Mouse (Mus musculus): Measurements from ENCODE around the gene Grin2b.

DNA sequence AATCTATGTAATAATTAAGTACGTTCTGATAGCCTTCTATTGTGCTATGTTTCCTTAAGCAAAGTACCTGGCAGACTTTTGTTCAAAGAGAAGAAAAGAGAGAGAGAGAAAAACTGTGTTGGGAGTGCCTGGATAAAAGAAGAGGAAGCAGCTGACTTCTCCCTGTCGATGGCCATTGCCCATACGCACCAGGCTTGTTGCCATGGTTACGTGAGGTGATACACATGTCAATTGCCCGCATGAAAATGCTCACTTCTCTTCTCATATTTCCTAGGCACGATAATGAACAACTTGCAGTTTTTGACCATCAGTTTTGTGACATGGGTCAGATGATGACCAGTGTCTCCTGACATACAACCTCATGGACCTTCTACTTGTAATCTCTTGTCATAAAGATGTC lies 262.2 kb downstream of the Grin2b start:
- TF ChIP-seq CTCF (IDR thresholded peaks at IDR 0.05; ENCODE audit: low read depth) (no peak), EP300 (IDR thresholded peaks at IDR 0.05; ENCODE audit: low read depth) (no peak)

Data from liver, postnatal 0 days (tissue).